Mouse (Mus musculus) cerebellum, postnatal 14 days (tissue): Measurements from ENCODE around the gene Cald1.
A peak's percentile ranks its signal among the peaks of the same experiment; 100 is the strongest.

ENCODE experiments used
- DNase-seq, 2 experiments: peaks; one replicate each; pipeline ENCODE4 v3.0.0; 2021; ENCODE audit warnings: mixed read lengths in 2 of 2

The Cald1 gene

GRCm38 (mm10) chr6:34598121-34599065 is at the start of gene Cald1:
Gene Cald1 (plus strand): TSS chr6:34598500.
- no peak for DNase-seq

GRCm38 (mm10) chr6:34549017-34549416 is 49.3 kb upstream of the Cald1 start:
- DNase-seq = peak; percentile 70 to 80

- no peak for DNase-seq
Measured at GRCm38 (mm10) chr6:34552489-34553157, 45.7 kb upstream of the Cald1 start.

- no peak for DNase-seq
Measured at GRCm38 (mm10) chr6:34554291-34554997, 43.9 kb upstream of the Cald1 start.

GRCm38 (mm10) chr6:34559521-34559920 is 38.8 kb upstream of the Cald1 start:
- DNase-seq = no peak

GRCm38 (mm10) chr6:34565176-34565880 is 33.0 kb upstream of the Cald1 start:
- peak; percentile 3 to 27 for DNase-seq

GRCm38 (mm10) chr6:34567298-34567697 is 31.0 kb upstream of the Cald1 start:
- DNase-seq = no peak

GRCm38 (mm10) chr6:34579504-34580068 is 18.7 kb upstream of the Cald1 start:
- DNase-seq = no peak

GRCm38 (mm10) chr6:34583365-34583764 is 14.9 kb upstream of the Cald1 start:
- no peak for DNase-seq

GRCm38 (mm10) chr6:34588066-34588465 is 10.2 kb upstream of the Cald1 start:
- DNase-seq = peak; percentile 45 to 57

- DNase-seq = no peak
Measured at GRCm38 (mm10) chr6:34590716-34591115, 7.6 kb upstream of the Cald1 start.

GRCm38 (mm10) chr6:34593353-34593752 is 4.9 kb upstream of the Cald1 start:
- peak in 1 of 2 experiments; percentile 60 for DNase-seq

GRCm38 (mm10) chr6:34597316-34597715 is 984 bp upstream of the Cald1 start:
- DNase-seq = no peak

GRCm38 (mm10) chr6:34599171-34599570 is 871 bp downstream of the Cald1 start:
- no peak for DNase-seq

GRCm38 (mm10) chr6:34599631-34600111 is 1.4 kb downstream of the Cald1 start:
- no peak for DNase-seq

- no peak for DNase-seq
Measured at GRCm38 (mm10) chr6:34600850-34601249, 2.5 kb downstream of the Cald1 start.

- no peak for DNase-seq
Measured at GRCm38 (mm10) chr6:34602091-34602490, 3.8 kb downstream of the Cald1 start.

- DNase-seq = no peak
Measured at GRCm38 (mm10) chr6:34606407-34606806, 8.1 kb downstream of the Cald1 start.

GRCm38 (mm10) chr6:34608603-34609002 is 10.3 kb downstream of the Cald1 start:
- DNase-seq = no peak

GRCm38 (mm10) chr6:34609892-34610829 is 11.9 kb downstream of the Cald1 start:
- DNase-seq = peak; percentile 46 to 51

GRCm38 (mm10) chr6:34613122-34613521 is 14.8 kb downstream of the Cald1 start:
- DNase-seq = no peak
